Mouse (Mus musculus) left cerebral cortex, adult 2 months (tissue): ENCODE results near the gene Slc48a1. TPM values are rescaled to one million over a fixed set of nuclear protein-coding genes. Genes with fewer than 3 reads are reported as not detected.

Source experiments
- DNase-seq, 2 experiments: peaks; one replicate each; pipeline ENCODE4 v3.0.0; 2021 to 2022; ENCODE audit warnings: low spot score in 2 of 2, mixed read lengths in 1 of 2; ENCODE audit errors: extremely low spot score in 1 of 2
- H3K27ac ChIP-seq: fragments of 200-600 bp; 2 replicates; pipeline ENCODE4 v1.8.1; 2022
- H3K4me3 ChIP-seq: fragments of 200-600 bp; 2 replicates; pipeline ENCODE4 v1.8.1; 2022
- CTCF ChIP-seq: fragments of 200-600 bp; IDR thresholded peaks from 2 replicates; pipeline ENCODE4 v1.8.1; 2022; ENCODE audit warnings: antibody characterized with exemption, mild to moderate bottlenecking, moderate library complexity
- intact Hi-C: fragments of 180-260 bp; cut with DNase I; formaldehyde crosslinking; loops from one replicate; pipeline ENCODE4 v1.15.1; 2025
- total RNA-seq, 2 experiments: library from RNA; stranded (reverse); gene quantifications; 2 replicates each; pipeline ENCODE4 v1.2.3; 2021

Slc48a1 gene
- total RNA-seq, 2 experiments from 2014 or later: 157 to 161 TPM

DNA sequence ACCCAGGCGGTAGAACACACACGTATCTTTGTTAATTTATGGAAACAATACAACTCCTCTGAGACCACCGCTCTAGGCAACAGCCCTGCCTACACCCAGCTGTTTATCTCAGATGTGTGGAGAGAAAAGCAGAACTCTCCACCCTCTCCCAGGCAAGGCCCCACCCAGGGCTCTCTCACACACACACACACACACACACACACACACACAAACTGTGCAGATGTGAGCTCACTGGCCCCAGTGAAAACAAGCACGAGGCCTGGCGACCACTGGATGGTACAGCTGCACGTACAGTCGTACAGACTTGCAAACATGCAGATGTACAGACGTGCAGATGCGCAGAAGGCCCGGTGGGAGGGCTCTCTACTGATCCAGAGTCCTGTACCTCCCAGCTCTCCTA lies 33.4 kb upstream of the Slc48a1 start:
- no peak for DNase-seq
- H3K27ac ChIP-seq: no peak overlapping the region
- H3K4me3 ChIP-seq: no peak overlapping the region
- intact Hi-C loops: no loop called here
- TF ChIP-seq CTCF: no peak

DNA sequence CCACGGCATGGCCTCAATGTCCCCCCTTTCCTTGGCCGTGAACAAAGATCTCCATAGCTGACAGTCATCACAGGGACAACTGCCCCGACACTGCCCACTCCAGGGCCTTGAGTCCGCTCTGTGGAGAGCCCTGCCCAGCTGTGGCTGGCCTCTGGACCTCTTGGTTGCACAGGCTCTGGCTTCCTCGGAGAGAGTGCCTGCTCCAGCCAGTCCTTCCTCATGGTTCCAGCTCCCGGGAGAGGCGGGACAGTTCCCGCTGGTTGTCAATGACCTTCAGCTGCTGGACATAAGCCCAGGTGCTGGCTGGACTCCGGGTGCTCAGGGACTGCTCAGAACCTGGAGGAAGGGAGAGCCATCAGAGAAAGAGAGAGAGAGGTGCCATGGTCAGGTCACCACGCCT lies 33.0 kb upstream of the Slc48a1 start:
- H3K27ac ChIP-seq: no peak overlapping the region
- H3K4me3 ChIP-seq: no peak overlapping the region
- intact Hi-C loops: no loop called here
- TF ChIP-seq CTCF: no peak
- no peak for DNase-seq

DNA sequence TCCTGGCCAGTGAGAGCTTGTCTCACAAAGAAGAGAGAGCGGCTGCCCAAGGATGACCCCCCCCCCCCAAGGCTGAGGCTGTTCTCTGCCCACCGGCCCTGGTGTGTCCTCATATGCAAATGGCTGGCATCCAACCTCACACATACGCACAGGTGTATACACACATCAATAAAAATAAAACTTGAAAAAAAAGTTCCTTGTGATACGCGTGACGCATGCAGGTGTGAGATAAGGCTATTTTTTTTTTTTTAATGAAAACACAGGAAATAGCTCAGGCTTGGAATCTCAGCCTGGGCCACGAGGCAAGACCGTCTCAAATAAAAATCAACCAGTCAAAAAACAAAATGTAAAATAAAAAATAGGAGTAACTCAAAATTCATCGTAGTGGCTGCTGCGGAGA lies 32.0 kb upstream of the Slc48a1 start:
- no peak for DNase-seq
- TF ChIP-seq CTCF: no peak
- H3K4me3 ChIP-seq: no peak overlapping the region
- H3K27ac ChIP-seq: no peak overlapping the region
- intact Hi-C loops: no loop called here

DNA sequence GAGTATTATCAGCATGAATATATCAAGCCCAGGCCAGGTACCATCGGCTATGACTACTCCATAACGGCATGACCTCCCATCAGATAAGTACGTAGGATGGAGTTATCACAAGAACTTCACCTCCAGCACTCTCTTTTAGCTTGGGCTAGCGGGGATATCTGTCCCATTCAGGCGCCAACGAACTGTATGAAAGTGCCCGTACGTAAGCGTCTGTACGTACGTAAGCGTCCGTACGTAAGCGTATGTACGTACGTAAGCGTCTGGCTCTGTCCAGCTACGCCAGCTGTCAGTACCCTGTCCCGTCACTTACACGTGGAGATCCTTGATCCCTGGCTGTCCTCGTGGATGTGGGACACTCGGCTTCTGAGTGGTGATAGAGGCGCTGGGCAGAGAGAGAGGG lies 31.6 kb upstream of the Slc48a1 start:
- Histone ChIP-seq H3K4me3 (no peak overlapping the region), H3K27ac (no peak overlapping the region)
- intact Hi-C loops: no loop called here
- DNase-seq: no peak
- TF ChIP-seq CTCF: no peak

DNA sequence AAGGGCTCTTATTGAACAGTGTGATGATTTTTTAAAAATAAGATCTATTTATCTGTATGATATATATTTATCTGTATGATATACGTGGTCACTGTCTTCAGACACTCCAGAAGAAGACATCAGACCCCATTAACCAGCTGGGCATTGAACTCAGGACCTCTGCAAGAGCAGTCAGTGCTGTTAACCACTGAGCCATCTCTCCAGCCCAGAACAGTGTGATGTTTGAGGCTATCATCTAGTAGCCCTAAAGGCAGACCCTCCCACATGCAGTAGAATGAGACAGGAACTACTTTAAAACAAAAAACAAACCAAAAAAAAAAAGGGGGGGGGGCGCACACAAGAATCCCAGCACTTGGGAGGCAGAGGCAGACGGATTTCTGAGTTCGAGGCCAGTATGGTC lies 30.8 kb upstream of the Slc48a1 start:
- intact Hi-C loops: no loop called here
- H3K27ac ChIP-seq: no peak overlapping the region
- TF ChIP-seq CTCF: no peak
- no peak overlapping the region for H3K4me3 ChIP-seq
- DNase-seq: no peak

DNA sequence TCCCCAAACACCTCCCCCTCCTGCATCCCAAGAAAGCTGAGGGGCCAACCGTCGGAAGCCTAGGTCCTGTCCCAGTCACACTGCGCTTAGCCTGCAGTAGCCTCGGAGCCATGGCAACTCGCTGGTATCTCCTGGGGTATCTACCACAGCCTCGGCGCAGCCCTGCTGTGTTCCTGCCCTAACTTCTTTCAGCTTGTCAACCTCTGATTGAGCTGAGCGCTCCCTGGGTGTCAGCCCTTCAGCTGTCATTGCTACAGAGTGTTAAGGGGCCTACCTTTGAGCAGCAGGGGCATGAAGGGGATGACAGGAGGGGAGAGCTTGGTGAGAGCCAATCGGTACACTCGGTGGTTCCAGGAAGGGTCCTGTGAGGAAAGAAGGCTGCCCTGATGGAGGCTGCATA lies 30.0 kb upstream of the Slc48a1 start:
- DNase-seq: no peak
- Histone ChIP-seq H3K27ac (no peak overlapping the region), H3K4me3 (no peak overlapping the region)
- no peak for TF ChIP-seq CTCF
- intact Hi-C loops: no loop called here

DNA sequence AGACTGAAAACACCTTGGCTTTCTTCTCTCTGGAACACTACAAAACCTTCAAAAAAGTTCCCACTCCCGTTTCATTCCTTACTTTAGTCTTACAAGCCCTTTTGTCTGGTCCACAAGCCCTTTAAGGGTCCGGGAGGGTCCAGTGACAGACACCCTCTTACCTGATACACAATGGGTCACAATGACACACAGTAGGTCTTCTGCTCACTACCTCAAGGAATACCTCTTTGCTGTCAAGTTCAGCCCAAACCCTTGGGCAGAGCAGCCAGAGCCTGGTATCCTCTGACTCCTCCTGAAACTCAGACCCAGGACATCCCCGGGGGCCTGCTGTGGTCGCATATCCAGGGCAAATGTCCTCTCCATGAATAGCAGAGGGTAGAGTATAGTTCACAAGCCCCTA lies 29.4 kb upstream of the Slc48a1 start:
- H3K4me3 ChIP-seq: no peak overlapping the region
- DNase-seq: no peak
- TF ChIP-seq CTCF: no peak
- intact Hi-C loops: no loop called here
- H3K27ac ChIP-seq: no peak overlapping the region

DNA sequence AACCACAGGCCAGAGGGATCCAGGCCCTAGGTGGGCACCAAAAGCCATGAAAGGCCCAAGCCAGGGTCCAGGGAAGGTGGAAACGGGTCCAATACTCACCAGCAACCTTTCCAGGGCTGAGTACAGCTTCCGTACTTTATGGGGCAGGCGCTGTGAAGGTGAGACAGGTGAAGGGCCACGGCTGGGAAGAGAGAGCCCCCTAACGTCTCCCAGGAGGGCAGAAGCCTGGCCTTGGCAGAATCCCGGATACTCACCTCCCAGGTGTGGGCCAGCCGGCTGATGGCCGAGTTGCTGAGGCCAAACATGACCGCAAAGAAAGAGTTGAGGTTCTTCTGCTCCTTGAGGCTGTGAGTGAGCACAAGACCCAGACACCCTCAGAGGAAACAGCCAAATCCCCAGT lies 28.9 kb upstream of the Slc48a1 start:
- DNase-seq: no peak
- Histone ChIP-seq H3K4me3 (no peak overlapping the region), H3K27ac (no peak overlapping the region)
- intact Hi-C loops: no loop called here
- TF ChIP-seq CTCF: no peak

DNA sequence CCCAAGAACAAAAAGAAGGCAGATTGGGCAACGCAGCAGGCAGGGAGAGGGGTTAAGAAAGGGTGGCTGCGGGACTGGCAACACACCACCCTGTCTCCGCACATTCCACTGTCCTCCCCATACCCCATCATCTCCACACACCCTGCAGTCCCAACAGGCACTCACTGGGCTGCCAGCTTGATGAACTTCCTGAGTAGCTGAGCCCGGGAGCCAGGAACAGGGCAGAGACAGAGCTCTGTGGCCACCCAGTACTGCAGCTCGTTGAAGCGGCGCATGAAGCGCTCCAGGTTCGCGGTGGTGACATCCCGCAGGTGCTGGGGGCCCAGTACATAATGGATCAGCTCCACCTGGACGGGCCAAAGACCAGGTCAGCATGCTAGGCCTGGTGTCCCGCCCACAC lies 28.5 kb upstream of the Slc48a1 start:
- intact Hi-C loops: no loop called here
- H3K4me3 ChIP-seq: no peak overlapping the region
- DNase-seq: no peak
- TF ChIP-seq CTCF: no peak
- no peak overlapping the region; the same call in 1 of the 2 replicates for H3K27ac ChIP-seq

DNA sequence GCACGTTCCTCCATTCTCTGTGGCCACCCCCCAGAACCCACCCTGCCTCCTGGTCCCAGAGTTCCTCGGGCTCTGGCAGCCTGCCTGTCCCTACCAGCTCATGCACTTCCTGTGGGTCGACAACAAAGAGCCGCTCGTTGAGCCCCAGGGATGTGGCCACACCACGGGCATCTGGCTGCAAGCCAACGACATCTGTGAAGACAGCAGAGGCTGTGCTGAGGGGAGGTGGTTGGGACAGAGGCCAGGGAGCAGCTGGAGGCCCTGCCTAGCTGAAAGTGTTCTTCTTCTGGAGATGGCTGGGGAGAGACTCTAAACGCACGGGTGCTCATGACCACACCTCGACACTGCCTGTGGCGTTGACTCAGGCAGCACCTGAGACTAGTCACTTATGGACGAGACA lies 27.6 kb upstream of the Slc48a1 start:
- H3K27ac ChIP-seq: peak overlapping the region; percentile 30; the same call in 1 of the 2 replicates

DNA sequence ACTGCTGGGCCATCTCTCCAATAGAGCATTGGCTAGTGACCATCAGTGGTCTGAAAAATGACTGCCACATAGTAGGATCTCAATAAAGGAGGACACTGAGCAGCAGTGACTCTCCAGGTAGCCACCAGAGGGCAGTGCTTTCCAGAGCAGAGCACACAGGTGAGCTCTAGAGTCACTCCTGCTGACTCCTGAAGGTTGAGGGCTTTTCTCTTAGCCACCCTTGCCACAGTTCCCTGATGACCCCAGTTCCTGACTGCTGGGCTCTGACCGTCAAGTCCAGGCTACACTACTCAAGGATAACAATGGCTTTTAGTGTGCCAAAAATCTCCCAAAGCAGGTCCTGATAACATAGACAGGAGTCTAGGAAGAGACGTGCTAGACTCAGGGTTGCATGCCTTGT lies 26.6 kb upstream of the Slc48a1 start:
- no peak for DNase-seq
- peak; percentile 39 for TF ChIP-seq CTCF
- H3K27ac ChIP-seq: no peak overlapping the region
- H3K4me3 ChIP-seq: no peak overlapping the region
- intact Hi-C loops: no loop called here

More for the DNA sequence above, 27.6 kb upstream of the Slc48a1 start:
- DNase-seq: peak; percentile 67 to 81
- intact Hi-C loops: no loop called here
- TF ChIP-seq CTCF: no peak
- H3K4me3 ChIP-seq: no peak overlapping the region

DNA sequence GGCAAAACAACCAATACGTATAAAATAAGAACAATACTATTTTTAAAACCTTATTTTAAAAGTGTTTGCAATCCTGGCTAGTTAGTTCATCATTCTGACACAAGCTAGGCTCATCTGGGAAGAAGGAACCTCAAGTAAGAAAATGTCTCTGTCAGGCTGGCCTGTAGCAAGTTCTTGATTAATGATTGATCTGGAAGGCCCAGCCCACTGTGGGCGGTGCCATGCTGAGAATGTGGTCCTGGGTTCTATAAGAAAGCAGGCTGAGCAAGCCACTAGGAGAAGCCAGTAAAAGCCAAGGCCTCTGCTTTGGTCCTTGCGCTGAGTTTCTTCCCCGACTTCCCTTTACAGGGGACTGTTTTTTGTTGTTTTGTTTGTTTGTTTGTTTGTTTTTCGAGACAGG lies 25.8 kb upstream of the Slc48a1 start:
- TF ChIP-seq CTCF: no peak
- intact Hi-C loops: no loop called here
- Histone ChIP-seq H3K27ac (no peak overlapping the region), H3K4me3 (no peak overlapping the region)
- no peak for DNase-seq

DNA sequence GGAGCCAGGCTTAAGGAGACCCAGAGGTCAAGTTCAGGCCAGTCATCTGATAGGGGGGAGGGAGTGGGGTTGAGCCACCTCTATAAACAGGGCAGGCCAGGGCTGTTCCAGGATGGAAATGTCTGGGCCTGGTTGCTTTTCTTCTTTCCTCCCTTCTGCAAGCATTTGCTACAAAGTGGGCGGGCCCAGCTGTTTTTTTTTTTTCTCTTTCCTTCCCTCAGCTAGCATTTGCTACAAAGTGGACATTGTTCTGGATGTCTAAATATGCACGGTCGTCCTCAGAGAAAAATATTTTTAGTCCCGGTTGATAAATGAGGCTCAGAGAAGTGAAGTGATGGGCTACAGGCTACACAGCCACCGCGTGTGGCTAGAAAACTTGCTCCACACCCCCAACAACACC lies 23.8 kb upstream of the Slc48a1 start:
- intact Hi-C loops: no loop called here

DNA sequence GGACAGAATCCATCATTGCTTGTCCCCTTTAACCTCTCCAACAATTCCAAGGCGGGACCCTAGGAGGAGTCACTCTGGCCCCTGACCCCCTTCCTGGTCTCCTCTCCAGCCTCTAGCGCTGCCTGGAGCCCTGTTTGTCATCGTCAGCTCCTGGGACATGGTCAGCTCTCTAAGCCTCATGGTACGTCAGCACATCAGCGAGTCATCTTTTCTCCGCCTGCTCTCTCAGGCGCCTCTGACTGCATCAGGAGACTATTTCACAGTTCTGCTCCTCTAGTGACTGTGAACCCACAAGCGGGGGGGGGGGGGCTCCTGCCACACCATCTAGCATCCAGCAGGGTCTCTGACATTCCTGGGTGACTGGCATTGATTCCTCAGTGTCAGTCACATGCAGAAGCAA lies 23.0 kb upstream of the Slc48a1 start:
- intact Hi-C loops: no loop called here
- peak overlapping the region; percentile 53; the same call in 1 of the 2 replicates for H3K27ac ChIP-seq
- H3K4me3 ChIP-seq: no peak overlapping the region
- no peak for TF ChIP-seq CTCF
- no peak for DNase-seq

More for the DNA sequence above, 23.8 kb upstream of the Slc48a1 start:
- Histone ChIP-seq H3K4me3 (no peak overlapping the region), H3K27ac (peak overlapping the region; percentile 40; the same call in 1 of the 2 replicates)
- no peak for TF ChIP-seq CTCF
- DNase-seq: no peak
